Mouse (Mus musculus) lung, embryonic 14.5 days (tissue): ENCODE results near the gene Nfu1. TPM values are rescaled to one million over a fixed set of nuclear protein-coding genes. Genes with fewer than 3 reads are reported as not detected.

Source experiments
- ATAC-seq: fragments of 200-750 bp; cut with Nextera tagmentation; 2 replicates; pipeline ENCODE4 v1.8.0; 2017; ENCODE audit warnings: mild to moderate bottlenecking, moderate TSS enrichment, moderate library complexity; ENCODE audit not compliant: insufficient read depth
- DNase-seq: peaks from one replicate; pipeline ENCODE4 v3.0.0-alpha.2; 2015
- H3K27ac ChIP-seq: fragments of 300-500 bp; sonication (generic); 2 replicates; pipeline ENCODE4 v1.5.1; 2014; ENCODE audit warnings: low read depth, mild to moderate bottlenecking, moderate library complexity
- H3K27me3 ChIP-seq: fragments of 300-500 bp; sonication (generic); 2 replicates; pipeline ENCODE4 v1.6.1; 2014; ENCODE audit warnings: low read length, control low read depth; ENCODE audit not compliant: insufficient read depth
- H3K36me3 ChIP-seq: fragments of 300-500 bp; sonication (generic); 2 replicates; pipeline ENCODE4 v1.6.1; 2014; ENCODE audit warnings: control low read depth; ENCODE audit not compliant: insufficient read depth
- H3K4me1 ChIP-seq: fragments of 300-500 bp; sonication (generic); 2 replicates; pipeline ENCODE4 v1.6.1; 2014; ENCODE audit warnings: antibody characterized with exemption, control low read depth; ENCODE audit not compliant: insufficient read depth
- H3K4me2 ChIP-seq: fragments of 300-500 bp; sonication (generic); 2 replicates; pipeline ENCODE4 v1.6.1; 2014; ENCODE audit warnings: mild to moderate bottlenecking
- H3K4me3 ChIP-seq: fragments of 300-500 bp; sonication (generic); 2 replicates; pipeline ENCODE4 v1.5.1; 2014; ENCODE audit warnings: low read depth, low read length
- H3K9ac ChIP-seq: fragments of 300-500 bp; sonication (generic); 2 replicates; pipeline ENCODE4 v1.6.1; 2014
- H3K9me3 ChIP-seq: fragments of 300-500 bp; sonication (generic); 2 replicates; pipeline ENCODE4 v1.6.1; 2016; ENCODE audit warnings: low read depth, low read length, control low read depth
- CTCF ChIP-seq: IDR thresholded peaks from 2 replicates; pipeline ENCODE4 v1.5.1; 2016; ENCODE audit warnings: antibody characterized with exemption, low read depth
- WGBS: fragments of 180-500 bp; shearing (Covaris S2); extraction: QIAGEN DNeasy Blood & Tissue Kit; methylation state at CpG from one replicate; pipeline ENCODE4 v1.1.7; 2014; 5-methylcytosine and 5-hydroxymethylcytosine counted together
- polyA plus RNA-seq: library from polyadenylated mRNA; unstranded; fragments of >200 nt; fragmentation: Nextera tagmentation; extraction: Ambion mirVana; gene quantifications from 2 replicates; pipeline ENCODE4 v1.2.1, GENCODE M21; 2014

Gene Nfu1
- polyA plus RNA-seq, 1 experiment from 2014 or later, result 88.4 TPM

DNA sequence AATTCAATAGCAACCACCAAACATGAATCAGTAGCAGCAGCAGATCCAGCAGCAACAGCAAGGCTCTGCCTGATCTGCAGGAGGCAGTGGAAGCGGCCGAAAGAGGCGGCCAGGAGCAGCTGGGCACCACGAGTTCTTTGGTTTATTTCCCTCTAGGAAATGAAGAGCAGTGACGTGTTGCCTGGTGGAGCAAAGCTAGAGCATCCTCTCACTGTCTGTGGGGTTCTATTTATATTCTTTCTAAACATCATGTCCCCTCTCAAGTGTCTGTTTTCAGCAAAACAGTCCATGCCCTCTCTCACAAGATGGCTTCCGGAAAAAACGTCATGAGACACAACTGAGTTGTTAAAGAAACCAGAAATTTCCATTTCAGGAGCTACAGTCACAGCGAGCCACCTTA, 30.1 kb downstream of the Nfu1 start:
- no peaks in the 10 kb centered on the region for H3K36me3 ChIP-seq
- H3K9ac ChIP-seq, result no peak overlapping the region
- 83% methylated on average over 8 of the region's 8 CpGs for WGBS
- H3K4me2 ChIP-seq, result no peak overlapping the region
- H3K4me3 ChIP-seq, result no peak overlapping the region
- ATAC-seq (no peak), DNase-seq (no peak)
- H3K27me3 ChIP-seq, result no peaks in the 10 kb centered on the region
- H3K9me3 ChIP-seq, result no peaks in the 10 kb centered on the region
- no peak for TF ChIP-seq CTCF
- H3K27ac ChIP-seq, result no peak overlapping the region
- H3K4me1 ChIP-seq, result peaks cover 4% of the 10 kb centered on the region

DNA sequence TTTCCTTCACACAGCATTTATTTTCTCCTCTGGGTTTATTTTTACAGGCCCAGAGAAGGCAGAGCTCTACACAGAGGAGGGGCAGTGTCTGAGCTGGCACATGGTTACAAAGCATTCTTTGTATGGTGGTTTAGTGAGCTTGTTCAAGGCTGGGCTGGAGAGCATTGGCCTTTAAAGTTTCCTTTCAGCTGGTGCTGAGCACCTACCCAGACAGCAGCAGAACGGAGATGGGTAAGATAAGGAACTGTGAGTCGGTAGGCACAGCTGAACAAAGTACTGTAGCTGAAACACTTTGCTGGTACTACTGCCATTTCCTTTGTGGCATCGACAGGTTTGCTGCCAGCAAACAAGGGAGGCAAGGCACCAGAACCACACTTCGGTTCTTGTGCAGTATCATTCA, 31.9 kb downstream of the Nfu1 start:
- TF ChIP-seq CTCF, result no peak
- H3K27me3 ChIP-seq, result no peaks in the 10 kb centered on the region
- 0 out of 2 replicates have a peak, but pooled peaks cover 4% of the 10 kb centered on the region for H3K36me3 ChIP-seq
- no peak overlapping the region for H3K4me2 ChIP-seq
- H3K27ac ChIP-seq, result peak overlapping the region; percentile 100; the same call in 1 of the 2 replicates
- 70% methylated on average over 4 of the region's 4 CpGs for WGBS
- H3K4me1 ChIP-seq, result peaks cover 11% of the 10 kb centered on the region
- H3K9me3 ChIP-seq, result no peaks in the 10 kb centered on the region
- DNase-seq (peak; percentile 40), ATAC-seq (no peak)
- H3K4me3 ChIP-seq, result no peak overlapping the region
- H3K9ac ChIP-seq, result no peak overlapping the region

DNA sequence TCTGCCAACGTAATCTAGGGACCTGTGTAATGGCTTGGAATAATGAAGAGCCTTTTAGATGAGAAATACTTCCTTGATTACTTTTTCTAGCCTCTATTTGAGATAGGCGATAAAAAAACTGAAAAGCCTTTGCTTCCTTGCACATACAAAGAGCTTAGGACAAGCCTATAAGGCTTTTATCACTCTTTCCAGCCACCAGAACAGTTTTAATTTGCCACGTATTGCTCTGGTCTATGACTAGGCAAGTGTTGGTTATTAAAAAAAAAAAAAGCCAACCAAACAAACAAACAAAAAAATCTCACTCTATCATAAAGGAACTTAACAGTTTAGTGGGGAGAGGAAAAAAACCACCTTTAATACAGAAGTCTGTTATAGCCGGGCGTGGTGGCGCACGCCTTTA, 32.4 kb downstream of the Nfu1 start:
- H3K4me2 ChIP-seq, result peak overlapping the region; percentile 80
- peak overlapping the region; percentile 90; the same call in 1 of the 2 replicates for H3K4me3 ChIP-seq

DNA sequence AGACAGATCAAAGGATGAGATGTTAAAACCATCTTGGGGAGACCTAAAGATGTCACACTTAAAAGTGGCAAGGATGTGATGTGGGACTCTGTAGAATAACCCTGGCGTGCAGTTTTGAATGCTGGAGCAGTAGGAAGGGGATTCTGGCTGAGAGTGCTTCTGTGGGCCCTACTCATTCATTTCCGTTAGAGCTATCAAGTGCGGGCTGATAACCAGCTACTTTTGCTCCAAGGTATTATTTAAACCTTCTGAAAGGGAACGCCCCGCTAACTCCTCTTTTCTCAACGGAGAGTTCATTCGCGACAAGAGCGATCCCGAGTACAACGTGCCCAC, 32.9 kb downstream of the Nfu1 start:
- Histone ChIP-seq H3K27me3 (no peaks in the 10 kb centered on the region), H3K4me3 (peak overlapping the region; percentile 90), H3K4me1 (peaks cover 11% of the 10 kb centered on the region), H3K36me3 (0 out of 2 replicates have a peak, but pooled peaks cover 7% of the 10 kb centered on the region), H3K9me3 (no peaks in the 10 kb centered on the region), H3K9ac (peak overlapping the region; percentile 91), H3K27ac (peak overlapping the region; percentile 100), H3K4me2 (peak overlapping the region; percentile 80)
- WGBS, result 0% methylated on average over 11 of the region's 11 CpGs
- DNase-seq (no peak), ATAC-seq (peak; percentile 27)
- TF ChIP-seq CTCF, result no peak

More for the DNA sequence above, 32.4 kb downstream of the Nfu1 start:
- no peak for TF ChIP-seq CTCF
- Histone ChIP-seq H3K9me3 (no peaks in the 10 kb centered on the region), H3K9ac (no peak overlapping the region), H3K27ac (peak overlapping the region; percentile 100; the same call in 1 of the 2 replicates), H3K36me3 (0 out of 2 replicates have a peak, but pooled peaks cover 7% of the 10 kb centered on the region), H3K4me1 (peaks cover 11% of the 10 kb centered on the region), H3K27me3 (no peaks in the 10 kb centered on the region)
- 86% methylated on average over 7 of the region's 7 CpGs for WGBS
- ATAC-seq, result no peak
- DNase-seq, result peak; percentile 2

DNA sequence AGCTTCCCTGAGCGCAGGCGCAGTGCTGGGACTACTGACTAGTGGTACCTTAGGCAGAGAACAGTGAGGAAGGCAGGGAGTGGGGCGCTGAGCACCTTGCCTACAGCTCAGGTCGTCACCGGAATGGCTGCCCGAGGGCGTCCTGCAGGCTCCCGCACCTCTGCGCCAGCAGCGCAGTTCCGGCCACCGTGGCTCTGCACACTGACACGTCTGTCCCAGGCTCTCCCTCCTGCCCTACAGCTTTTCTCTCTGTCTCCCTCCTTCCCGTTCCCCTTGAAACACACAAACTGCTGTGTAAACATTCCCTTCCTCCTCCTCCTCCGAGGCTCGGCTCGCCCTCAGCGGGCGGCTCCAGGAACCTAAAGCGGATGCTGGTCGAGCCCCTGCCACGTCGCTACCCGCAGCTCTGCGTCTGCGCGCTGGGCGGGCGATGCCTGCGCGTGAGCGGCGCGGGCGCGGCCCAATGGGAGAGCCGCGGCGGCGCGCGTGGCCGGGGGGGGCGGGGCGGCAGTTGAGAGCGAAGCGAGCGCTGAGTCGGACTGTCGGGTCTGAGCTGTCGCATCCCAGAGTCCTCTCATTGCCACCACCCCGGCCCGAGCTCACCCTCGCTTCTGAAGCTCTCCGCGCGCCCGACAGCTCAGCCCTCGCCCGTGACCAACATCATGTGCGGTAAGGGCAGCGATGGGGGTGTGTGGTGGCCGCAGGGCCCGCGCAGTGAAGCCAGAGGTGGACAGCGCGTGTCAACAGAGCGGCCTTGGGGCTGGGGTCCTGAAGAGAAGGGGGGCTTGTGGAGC, 33.5 kb downstream of the Nfu1 start, which contains the start of gene Gfpt1:
TSS of gene Gfpt1 (plus strand) at position 510 of the 794 bp plus-strand sequence.
- DNase-seq (peak; percentile 98), ATAC-seq (peak; percentile 98)
- H3K4me1 ChIP-seq, result peaks cover 11% of the 10 kb centered on the region
- 0 out of 2 replicates have a peak, but pooled peaks cover 11% of the 10 kb centered on the region for H3K36me3 ChIP-seq
- H3K4me2 ChIP-seq, result peak within 1 kb of the TSS; percentile 80
- peak within 1 kb of the TSS; percentile 100 for H3K27ac ChIP-seq
- WGBS, result under 1% methylated on average over 67 of the region's 68 CpGs
- no peak for TF ChIP-seq CTCF
- H3K4me3 ChIP-seq, result peak within 1 kb of the TSS; percentile 90
- no peaks in the 10 kb centered on the region for H3K9me3 ChIP-seq
- no peaks in the 10 kb centered on the region for H3K27me3 ChIP-seq
- H3K9ac ChIP-seq, result peak within 1 kb of the TSS; percentile 91

DNA sequence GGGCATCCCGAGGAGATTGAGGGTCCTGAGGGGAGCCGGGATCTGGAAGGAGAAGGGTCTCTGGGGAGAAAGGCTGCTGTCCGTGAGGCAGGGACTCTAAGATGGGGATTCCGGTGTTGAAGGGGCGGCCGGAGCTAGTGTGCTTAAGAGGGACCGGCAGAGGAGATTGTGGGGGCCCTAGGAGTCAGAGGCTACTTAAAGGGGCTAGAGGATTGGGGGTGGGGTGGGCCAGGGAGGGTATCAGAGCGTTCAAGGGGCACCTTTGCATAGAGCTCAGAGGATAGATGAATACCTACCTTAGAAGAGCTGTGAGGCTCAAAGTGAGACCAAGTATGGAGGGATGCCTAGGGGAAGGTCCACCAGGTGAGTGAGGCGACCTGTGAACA, 34.1 kb downstream of the Nfu1 start:
- H3K9me3 ChIP-seq, result no peaks in the 10 kb centered on the region
- peak overlapping the region; percentile 100; the same call in 1 of the 2 replicates for H3K27ac ChIP-seq
- TF ChIP-seq CTCF, result no peak
- peak overlapping the region; percentile 90 for H3K4me3 ChIP-seq
- peak overlapping the region; percentile 91 for H3K9ac ChIP-seq
- no peaks in the 10 kb centered on the region for H3K27me3 ChIP-seq
- H3K36me3 ChIP-seq, result peaks cover 17% of the 10 kb centered on the region
- ATAC-seq (peak; percentile 18), DNase-seq (peak; percentile 38)
- H3K4me2 ChIP-seq, result peak overlapping the region; percentile 80
- WGBS, result 1% methylated on average over 9 of the region's 9 CpGs
- H3K4me1 ChIP-seq, result peaks cover 11% of the 10 kb centered on the region

DNA sequence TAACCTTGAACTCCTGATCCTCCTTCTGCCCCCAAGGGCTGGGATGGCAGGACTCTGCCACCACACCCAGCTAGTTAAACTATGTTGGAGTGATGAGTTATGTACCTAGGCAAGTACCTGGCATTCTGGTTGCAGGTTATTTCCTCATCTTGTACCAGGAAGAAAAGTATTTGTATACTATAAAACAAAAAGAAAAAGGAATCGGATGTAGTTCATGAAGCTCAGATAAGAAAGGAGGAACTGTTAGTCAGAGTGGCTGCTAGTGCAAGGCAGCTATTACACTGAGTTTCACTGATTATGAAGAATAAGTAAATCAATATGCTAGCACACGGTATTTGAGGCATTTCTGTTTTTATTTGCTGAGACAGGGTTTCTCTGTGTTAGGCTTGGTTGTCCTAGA, 35.9 kb downstream of the Nfu1 start:
- no peak for TF ChIP-seq CTCF
- Histone ChIP-seq H3K27ac (no peak overlapping the region), H3K36me3 (peaks cover 31% of the 10 kb centered on the region), H3K27me3 (no peaks in the 10 kb centered on the region), H3K4me2 (peak overlapping the region; percentile 20; the same call in 1 of the 2 replicates), H3K4me3 (no peak overlapping the region), H3K4me1 (peaks cover 11% of the 10 kb centered on the region), H3K9ac (no peak overlapping the region), H3K9me3 (no peaks in the 10 kb centered on the region)
- ATAC-seq (no peak), DNase-seq (no peak)
- 79% methylated on average over 2 of the region's 2 CpGs for WGBS
